Mouse (Mus musculus) forebrain, embryonic 16.5 days (tissue): ENCODE data around the gene Mpp1. TPM values are rescaled to one million over a fixed set of nuclear protein-coding genes. Genes with fewer than 3 reads are reported as not detected.
A peak's percentile ranks its signal among the peaks of the same experiment; 100 is the strongest.
"Not testable (repeated sequence)": the region's sequence is repeated elsewhere in the genome, so short reads cannot be mapped to it uniquely, and the experiment has no call there.

Experiments used
- ATAC-seq: fragments of 200-750 bp; cut with Nextera tagmentation; 2 replicates; pipeline ENCODE4 v1.8.0; 2017; ENCODE audit warnings: mild to moderate bottlenecking, moderate library complexity
- H3K27ac ChIP-seq: fragments of 300-500 bp; sonication (generic); 2 replicates; pipeline ENCODE4 v1.5.1; 2014; ENCODE audit warnings: low read length, control low read depth
- H3K27me3 ChIP-seq: fragments of 300-500 bp; sonication (generic); replicated peaks from 2 replicates; pipeline ENCODE4 v1.6.1; 2014; ENCODE audit warnings: low read length; ENCODE audit not compliant: control insufficient read depth, insufficient read depth
- H3K36me3 ChIP-seq: fragments of 300-500 bp; sonication (generic); 2 replicates; pipeline ENCODE4 v1.6.1; 2014; ENCODE audit not compliant: control insufficient read depth, insufficient read depth
- H3K4me1 ChIP-seq: fragments of 300-500 bp; sonication (generic); replicated peaks from 2 replicates; pipeline ENCODE4 v1.6.1; 2014; ENCODE audit warnings: low read length; ENCODE audit not compliant: control insufficient read depth, insufficient read depth
- H3K4me2 ChIP-seq: fragments of 300-500 bp; sonication (generic); 2 replicates; pipeline ENCODE4 v1.6.1; 2014; ENCODE audit warnings: mild to moderate bottlenecking, low read length, control low read depth
- H3K4me3 ChIP-seq: fragments of 300-500 bp; sonication (generic); replicated peaks from 2 replicates; pipeline ENCODE4 v1.5.1; 2014; ENCODE audit warnings: mild to moderate bottlenecking, low read length, control low read depth
- H3K9ac ChIP-seq: fragments of 300-500 bp; sonication (generic); replicated peaks from 2 replicates; pipeline ENCODE4 v1.6.1; 2014; ENCODE audit warnings: low read depth, low read length, control low read depth
- H3K9me3 ChIP-seq: fragments of 300-500 bp; sonication (generic); 2 replicates; pipeline ENCODE4 v1.6.1; 2016; ENCODE audit warnings: low read length; ENCODE audit not compliant: control insufficient read depth
- WGBS: fragments of 180-500 bp; shearing (Covaris S2); extraction: QIAGEN DNeasy Blood & Tissue Kit; methylation state at CpG from one replicate; pipeline ENCODE4 v1.1.7; 2014; 5-methylcytosine and 5-hydroxymethylcytosine counted together
- polyA plus RNA-seq: library from polyadenylated mRNA; unstranded; fragments of >200 nt; fragmentation: Nextera tagmentation; extraction: Ambion mirVana; gene quantifications from 2 replicates; pipeline ENCODE4 v1.2.1, GENCODE M21; 2015

The Mpp1 gene
- 17.1 and 21.9 TPM in 2 replicates for polyA plus RNA-seq

GRCm38 (mm10) chrX:75130467-75131160 is at the start of gene Mpp1:
Gene Mpp1, minus strand, starts transcription at chrX:75131016.
- Histone ChIP-seq H3K9ac (peak within 1 kb of the TSS; percentile 64), H3K4me2 (peak within 1 kb of the TSS; percentile 66), H3K4me1 (no peaks in the 10 kb centered on the region), H3K36me3 (no peaks in the 10 kb centered on the region), H3K4me3 (peak within 1 kb of the TSS; percentile 53), H3K27ac (no peak within 1 kb of the TSS), H3K27me3 (no peaks in the 10 kb centered on the region), H3K9me3 (no peaks in the 10 kb centered on the region)
- 23% methylated on average over 36 of the region's 36 CpGs for WGBS
- peak; percentile 100 for ATAC-seq

- no peak within 1 kb of the TSS for H3K4me3 ChIP-seq
- H3K9ac ChIP-seq, result no peak within 1 kb of the TSS
- 52% methylated on average over 1 of the region's 1 CpGs for WGBS
- H3K36me3 ChIP-seq, result no peaks in the 10 kb centered on the region
- no peak within 1 kb of the TSS for H3K4me2 ChIP-seq
- no peaks in the 10 kb centered on the region for H3K9me3 ChIP-seq
- no peaks in the 10 kb centered on the region for H3K4me1 ChIP-seq
- no peak within 1 kb of the TSS for H3K27ac ChIP-seq
- no peaks in the 10 kb centered on the region for H3K27me3 ChIP-seq
- no peak for ATAC-seq
These were observed 32.9 kb upstream of the Mpp1 start, which contains the start of gene Smim9 for GRCm38 (mm10) chrX:75163670-75164069. Gene Smim9, minus strand, starts transcription at chrX:75163770.

- Histone ChIP-seq H3K9ac (peak overlapping the region; percentile 57), H3K36me3 (no peaks in the 10 kb centered on the region), H3K4me2 (peak overlapping the region; percentile 61), H3K27ac (no peak overlapping the region), H3K4me3 (peak overlapping the region; percentile 45), H3K27me3 (no peaks in the 10 kb centered on the region), H3K4me1 (no peaks in the 10 kb centered on the region), H3K9me3 (no peaks in the 10 kb centered on the region)
- 27% methylated on average over 23 of the region's 49 CpGs for WGBS
- peak; percentile 80 for ATAC-seq
These were observed 24.9 kb upstream of the Mpp1 start for GRCm38 (mm10) chrX:75155576-75156243.

GRCm38 (mm10) chrX:75152249-75152648 is 21.4 kb upstream of the Mpp1 start:
- Histone ChIP-seq H3K4me3 (no peak overlapping the region), H3K9me3 (no peaks in the 10 kb centered on the region), H3K9ac (no peak overlapping the region), H3K36me3 (no peaks in the 10 kb centered on the region), H3K4me2 (no peak overlapping the region), H3K27me3 (no peaks in the 10 kb centered on the region), H3K4me1 (no peaks in the 10 kb centered on the region), H3K27ac (no peak overlapping the region)
- WGBS, result 52% methylated on average over 1 of the region's 1 CpGs
- ATAC-seq, result no peak

GRCm38 (mm10) chrX:75150304-75150703 is 19.5 kb upstream of the Mpp1 start:
- no peaks in the 10 kb centered on the region for H3K4me1 ChIP-seq
- no peak overlapping the region for H3K4me3 ChIP-seq
- H3K27ac ChIP-seq, result no peak overlapping the region
- H3K4me2 ChIP-seq, result no peak overlapping the region
- ATAC-seq, result no peak
- 87% methylated on average over 2 of the region's 2 CpGs for WGBS
- no peak overlapping the region for H3K9ac ChIP-seq
- H3K27me3 ChIP-seq, result no peaks in the 10 kb centered on the region
- H3K9me3 ChIP-seq, result no peaks in the 10 kb centered on the region
- no peaks in the 10 kb centered on the region for H3K36me3 ChIP-seq

- no peaks in the 10 kb centered on the region for H3K4me1 ChIP-seq
- H3K27me3 ChIP-seq, result no peaks in the 10 kb centered on the region
- H3K27ac ChIP-seq, result no peak overlapping the region
- no peak for ATAC-seq
- no peak overlapping the region for H3K4me3 ChIP-seq
- no peaks in the 10 kb centered on the region for H3K36me3 ChIP-seq
- no peak overlapping the region for H3K4me2 ChIP-seq
- 82% methylated on average over 4 of the region's 4 CpGs for WGBS
- no peaks in the 10 kb centered on the region for H3K9me3 ChIP-seq
- no peak overlapping the region for H3K9ac ChIP-seq
These were observed 17.6 kb upstream of the Mpp1 start for GRCm38 (mm10) chrX:75148414-75148813.

- peak overlapping the region; percentile 57 for H3K4me2 ChIP-seq
- ATAC-seq, result peak; percentile 50; the same call in 1 of the 2 replicates
- 34% methylated on average over 16 of the region's 42 CpGs for WGBS
- peak overlapping the region; percentile 39; the same call in 1 of the 2 replicates for H3K9ac ChIP-seq
- H3K27ac ChIP-seq, H3K9me3 ChIP-seq, H3K36me3 ChIP-seq, H3K4me1 ChIP-seq, H3K27me3 ChIP-seq: not testable (repeated sequence)
- H3K4me3 ChIP-seq, result peak overlapping the region; percentile 38
These were observed 12.3 kb upstream of the Mpp1 start for GRCm38 (mm10) chrX:75143124-75143555.

GRCm38 (mm10) chrX:75138182-75138581 is 7.4 kb upstream of the Mpp1 start:
- 94% methylated on average over 2 of the region's 2 CpGs for WGBS

GRCm38 (mm10) chrX:75137729-75138128 is 6.9 kb upstream of the Mpp1 start:
- Histone ChIP-seq H3K27ac (no peak overlapping the region), H3K4me3 (no peak overlapping the region), H3K4me1 (no peaks in the 10 kb centered on the region), H3K27me3 (no peaks in the 10 kb centered on the region), H3K9me3 (no peaks in the 10 kb centered on the region), H3K9ac (no peak overlapping the region), H3K4me2 (no peak overlapping the region), H3K36me3 (no peaks in the 10 kb centered on the region)
- 72% methylated on average over 2 of the region's 2 CpGs for WGBS
- ATAC-seq, result no peak

More at GRCm38 (mm10) chrX:75138182-75138581, 7.4 kb upstream of the Mpp1 start:
- Histone ChIP-seq H3K27ac (no peak overlapping the region), H3K4me2 (no peak overlapping the region), H3K4me1 (no peaks in the 10 kb centered on the region), H3K9me3 (no peaks in the 10 kb centered on the region), H3K9ac (no peak overlapping the region), H3K4me3 (no peak overlapping the region), H3K36me3 (no peaks in the 10 kb centered on the region), H3K27me3 (no peaks in the 10 kb centered on the region)
- ATAC-seq, result no peak
